Mouse (Mus musculus) CH12.LX (cell line): ENCODE results near the gene Chmp5. TPM values are rescaled to one million over a fixed set of nuclear protein-coding genes. Genes with fewer than 3 reads are reported as not detected.
A peak's percentile ranks its signal among the peaks of the same experiment; 100 is the strongest.

Experiments
- DNase-seq: peaks from one replicate; pipeline ENCODE4 v3.0.0-alpha.2; 2013; ENCODE audit errors: extremely low read depth
- H3K27ac ChIP-seq: 2 replicates; pipeline ENCODE4 v1.5.1; 2012; ENCODE audit warnings: low read depth, mild to moderate bottlenecking, control low read depth, moderate library complexity; ENCODE audit not compliant: insufficient read depth
- H3K27me3 ChIP-seq: replicated peaks from 2 replicates; pipeline ENCODE3; 2012; ENCODE audit warnings: inconsistent platforms
- H3K36me3 ChIP-seq, 2 experiments: replicated peaks in 1 of 2; 2 replicates each; pipeline versions ENCODE3 to v1.6.1; 2012; ENCODE audit warnings: inconsistent platforms in 1 of 2, low read length in 1 of 2, mild to moderate bottlenecking in 1 of 2, mixed read lengths in 1 of 2, moderate library complexity in 1 of 2; ENCODE audit not compliant: control insufficient read depth in 1 of 2, insufficient read depth in 1 of 2
- H3K4me1 ChIP-seq, 2 experiments: 2 replicates each; pipeline ENCODE4 v1.6.1; 2012; ENCODE audit warnings: inconsistent platforms in 1 of 2, moderate library complexity in 1 of 2; ENCODE audit not compliant: insufficient read depth in 2 of 2, control insufficient read depth in 1 of 2
- H3K4me2 ChIP-seq: 2 replicates; pipeline ENCODE4 v1.6.1; 2012; ENCODE audit warnings: low read depth, mild to moderate bottlenecking, control low read depth; ENCODE audit not compliant: poor library complexity, insufficient read depth, severe bottlenecking
- H3K4me3 ChIP-seq, 3 experiments: fragments of 150-350 bp in 1 of 3; sonication (generic) in 1 of 3; replicated peaks in 1 of 3; 2 replicates each; pipeline versions ENCODE3 to v1.5.1; 2011 to 2012; ENCODE audit warnings: low read depth in 2 of 3, low read length in 2 of 3, mild to moderate bottlenecking in 2 of 3, moderate library complexity in 2 of 3, control low read depth in 1 of 3, improper control_type of control experiment in 1 of 3, inconsistent platforms in 1 of 3, mixed read lengths in 1 of 3; ENCODE audit not compliant: poor library complexity in 1 of 3
- H3K79me2 ChIP-seq: replicated peaks from 2 replicates; pipeline ENCODE4 v1.6.1; 2012; ENCODE audit warnings: mild to moderate bottlenecking, moderate library complexity; ENCODE audit not compliant: control insufficient read depth, poor library complexity, insufficient read depth, severe bottlenecking; ENCODE audit errors: extremely low read depth
- H3K9ac ChIP-seq: 2 replicates; pipeline ENCODE4 v1.6.1; 2012; ENCODE audit warnings: low read depth, mild to moderate bottlenecking, control low read depth, moderate library complexity; ENCODE audit not compliant: insufficient read depth
- H3K9me3 ChIP-seq: replicated peaks from 2 replicates; pipeline ENCODE3; 2012; ENCODE audit warnings: low read length, inconsistent platforms, mixed read lengths
- BHLHE40 ChIP-seq: IDR thresholded peaks from 2 replicates; pipeline ENCODE4 v1.6.1; 2011; ENCODE audit warnings: mild to moderate bottlenecking, low read depth, low read length, improper control_type of control experiment
- CTCF ChIP-seq, 2 experiments: IDR thresholded peaks in 1 of 2; conservative IDR thresholded peaks in 1 of 2; 2 replicates each; pipeline ENCODE4 v1.5.1; 2011 to 2012; ENCODE audit warnings: low read depth in 2 of 2, low read length in 2 of 2, improper control_type of control experiment in 1 of 2, inconsistent platforms in 1 of 2, mild to moderate bottlenecking in 1 of 2, moderate library complexity in 1 of 2
- E2F4 ChIP-seq: IDR thresholded peaks from 2 replicates; pipeline ENCODE4 v1.6.1; 2011; ENCODE audit warnings: low read depth, low read length, improper control_type of control experiment; ENCODE audit not compliant: insufficient replicate concordance
- EP300 ChIP-seq: IDR thresholded peaks from 2 replicates; pipeline ENCODE4 v1.6.1; 2011; ENCODE audit warnings: low read length, improper control_type of control experiment
- IRF4 ChIP-seq: IDR thresholded peaks from 2 replicates; pipeline ENCODE4 v1.6.1; 2014; ENCODE audit warnings: low read depth, mild to moderate bottlenecking, inconsistent platforms, low read length, improper control_type of control experiment
- JUN ChIP-seq: IDR thresholded peaks from 2 replicates; pipeline ENCODE4 v1.6.1; 2011; ENCODE audit warnings: low read depth, mild to moderate bottlenecking, low read length, improper control_type of control experiment, moderate library complexity; ENCODE audit not compliant: insufficient read depth
- MAX ChIP-seq: IDR thresholded peaks from 2 replicates; pipeline ENCODE4 v1.6.1; 2011; ENCODE audit warnings: low read length, improper control_type of control experiment
- MEF2A ChIP-seq: IDR thresholded peaks from 2 replicates; pipeline ENCODE4 v1.6.1; 2014; ENCODE audit warnings: low read depth, mild to moderate bottlenecking, inconsistent platforms, low read length, improper control_type of control experiment, borderline replicate concordance
- MXI1 ChIP-seq: IDR thresholded peaks from 2 replicates; pipeline ENCODE4 v1.6.1; 2011; ENCODE audit warnings: mild to moderate bottlenecking, low read depth, low read length, improper control_type of control experiment
- NELFE ChIP-seq: IDR thresholded peaks from 2 replicates; pipeline ENCODE4 v1.6.1; 2011; ENCODE audit warnings: low read depth, low read length, improper control_type of control experiment
- POLR2AphosphoS2 ChIP-seq: IDR thresholded peaks from 2 replicates; pipeline ENCODE4 v1.6.1; 2011; ENCODE audit warnings: low read depth, low read length, improper control_type of control experiment
- RAD21 ChIP-seq: IDR thresholded peaks from 2 replicates; pipeline ENCODE4 v1.6.1; 2011; ENCODE audit warnings: low read depth, mild to moderate bottlenecking, low read length, improper control_type of control experiment, moderate library complexity
- SIN3A ChIP-seq: IDR thresholded peaks from 2 replicates; pipeline ENCODE4 v1.6.1; 2012; ENCODE audit warnings: low read length, improper control_type of control experiment, inconsistent platforms
- TBP ChIP-seq: conservative IDR thresholded peaks from 2 replicates; pipeline ENCODE4 v1.6.1; 2011; ENCODE audit warnings: low read depth, low read length, improper control_type of control experiment
- TCF12 ChIP-seq: IDR thresholded peaks from 2 replicates; pipeline ENCODE4 v1.6.1; 2014; ENCODE audit warnings: low read depth, mild to moderate bottlenecking, inconsistent platforms, low read length, improper control_type of control experiment
- UBTF ChIP-seq: IDR thresholded peaks from 2 replicates; pipeline ENCODE4 v1.6.1; 2012; ENCODE audit warnings: low read depth, mild to moderate bottlenecking, inconsistent platforms, low read length, improper control_type of control experiment, moderate library complexity
- USF2 ChIP-seq: conservative IDR thresholded peaks from 2 replicates; pipeline ENCODE4 v1.6.1; 2011; ENCODE audit warnings: low read depth, low read length, improper control_type of control experiment
- ZMIZ1 ChIP-seq: IDR thresholded peaks from 2 replicates; pipeline ENCODE4 v1.6.1; 2012; ENCODE audit warnings: low read depth, mild to moderate bottlenecking, inconsistent platforms, low read length, improper control_type of control experiment
- ZNF384 ChIP-seq: IDR thresholded peaks from 2 replicates; pipeline ENCODE4 v1.6.1; 2012; ENCODE audit warnings: low read depth, low read length, improper control_type of control experiment, inconsistent platforms
- dilution Hi-C: fragments of 300-500 bp; cut with MboI; formaldehyde crosslinking; loops from 2 replicates; pipeline ENCODE4 v1.14.3; 2020; ENCODE audit warnings: low sequenced_read_pairs; ENCODE audit not compliant: extremely low pct_unique_long_range_greater_than_20kb, extremely low pct_ligation_motif_present
- in situ Hi-C: fragments of 300-500 bp; cut with MboI; formaldehyde crosslinking; loops from 3 replicates; pipeline ENCODE4 v1.14.3; 2019; ENCODE audit warnings: low sequenced_read_pairs, low pct_ligation_motif_present, low pct_unique_long_range_greater_than_20kb, mixed read lengths
- polyA plus RNA-seq: library from polyadenylated mRNA; unstranded; fragments of >175 nt; gene quantifications from 2 replicates; pipeline ENCODE4 v1.2.1, GENCODE M21; 2012; ENCODE audit warnings: low read depth; ENCODE audit not compliant: insufficient read length
- total RNA-seq, 2 experiments: library from RNA; depleted of rRNA; stranded (reverse); fragments of 300-350 nt in 1 of 2; fragments of >200 nt in 1 of 2; gene quantifications; 2 replicates each; pipeline ENCODE4 v1.2.3; 2012 to 2014

Chmp5 gene
- total and polyA plus RNA-seq, 3 experiments: 45.9 to 86.7 (median 53.0) TPM

- peak; percentile 21 for DNase-seq
- in situ Hi-C loops: no loop called here
- Histone ChIP-seq H3K36me3 (peaks cover 42 to 83% of the 10 kb centered on the region in 2 experiments), H3K27ac (no peak overlapping the region), H3K9ac (no peak overlapping the region), H3K27me3 (no peaks in the 10 kb centered on the region), H3K4me1 (peaks cover 13 to 49% of the 10 kb centered on the region in 2 experiments), H3K9me3 (no peaks in the 10 kb centered on the region)
- TF ChIP-seq MXI1 (no peak), TBP (no peak), UBTF (no peak), RAD21 (no peak), USF2 (no peak)
- TF ChIP-seq, all 38 proteins: peak for 0
- Histone ChIP-seq H3K4me2 (no peak overlapping the region), H3K79me2 (peaks cover 91% of the 10 kb centered on the region), H3K4me3 (no peak overlapping the region)
- dilution Hi-C loops: no loop called here
These were observed 28.4 kb downstream of the Chmp5 start for GRCm38 (mm10) chr4:40976651-40977050.

GRCm38 (mm10) chr4:40979430-40979829, 31.2 kb downstream of the Chmp5 start:
- Histone ChIP-seq H3K9me3 (no peaks in the 10 kb centered on the region), H3K4me2 (no peak overlapping the region), H3K4me3 (no peak overlapping the region), H3K79me2 (peaks cover 69% of the 10 kb centered on the region), H3K27ac (no peak overlapping the region), H3K36me3 (peaks cover 54 to 95% of the 10 kb centered on the region in 2 experiments), H3K4me1 (peaks cover 0 to 24% of the 10 kb centered on the region in 2 experiments; a peak in 2 of 4 replicates), H3K27me3 (no peaks in the 10 kb centered on the region), H3K9ac (no peak overlapping the region)
- DNase-seq: no peak
- dilution Hi-C loops: no loop called here
- TF ChIP-seq UBTF (no peak), ZNF384 (no peak), BHLHE40 (no peak), CTCF (conservative IDR thresholded peaks at IDR 0.05 in 1 of 2, IDR thresholded peaks at IDR 0.05 in 1 of 2; ENCODE audit: low read depth in 2 of 2, low read length in 2 of 2) (no peak), E2F4 (no peak), RAD21 (no peak), MAX (no peak), ZMIZ1 (no peak), MXI1 (no peak), POLR2AphosphoS2 (no peak), EP300 (no peak)
- in situ Hi-C loops: no loop called here

GRCm38 (mm10) chr4:40982486-40982885, 34.3 kb downstream of the Chmp5 start:
- Histone ChIP-seq H3K9ac (no peak overlapping the region), H3K4me3 (no peak overlapping the region), H3K79me2 (peaks cover 41% of the 10 kb centered on the region), H3K27ac (no peak overlapping the region), H3K27me3 (no peaks in the 10 kb centered on the region), H3K4me1 (no peaks in the 10 kb centered on the region), H3K9me3 (no peaks in the 10 kb centered on the region), H3K36me3 (peaks cover 65 to 99% of the 10 kb centered on the region in 2 experiments), H3K4me2 (no peak overlapping the region)
- dilution Hi-C loops (no loop called here), in situ Hi-C loops (no loop called here)
- TF ChIP-seq BHLHE40 (no peak), TCF12 (no peak), JUN (no peak), MAX (no peak), ZMIZ1 (no peak), POLR2AphosphoS2 (no peak), NELFE (no peak), MEF2A (no peak), SIN3A (no peak), IRF4 (no peak)
- no peak for DNase-seq
